Mouse (Mus musculus): ENCODE measurements around the gene Ugt1a8. TPM values are rescaled to one million over a fixed set of nuclear protein-coding genes. Genes with fewer than 3 reads are reported as not detected.
"Not testable (repeated sequence)": the region's sequence is repeated elsewhere in the genome, so short reads cannot be mapped to it uniquely, and the experiment has no call there.

Gene Ugt1a8
- not detected in 2 replicates for polyA plus RNA-seq (2014; fragmentation: Nextera tagmentation; extraction: Ambion mirVana)

DNA sequence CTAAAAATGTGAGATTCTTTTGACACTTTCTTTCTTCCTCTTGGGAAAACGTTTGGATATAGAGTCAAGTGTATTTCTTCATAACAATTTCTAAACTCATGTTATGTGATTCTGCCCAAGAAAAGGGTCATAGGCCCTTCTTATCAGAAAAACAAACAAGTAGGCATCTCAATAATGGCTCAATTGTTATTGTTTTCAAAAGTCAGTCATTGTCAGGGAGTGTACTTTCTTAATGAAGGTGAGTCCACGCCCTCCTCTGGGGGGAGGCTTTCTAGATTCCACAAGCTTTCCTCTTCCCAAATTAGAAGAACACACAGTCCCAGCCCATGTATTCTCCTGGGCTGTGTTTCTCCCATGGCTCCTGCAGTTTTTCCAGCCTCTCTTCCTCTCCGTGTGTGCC lies at the start of gene Ugt1a8:
Gene Ugt1a8 (plus strand): TSS at position 301 of the 400 bp plus-strand sequence.
- Histone ChIP-seq H3K4me2 (replicated peaks) (no peak within 1 kb of the TSS), H3K4me3 (replicated peaks; ENCODE audit: low read length) (no peak within 1 kb of the TSS), H3K4me1 (replicated peaks; ENCODE audit: control insufficient read depth, insufficient read depth, low read length) (no peaks in the 10 kb centered on the region), H3K36me3 (replicated peaks; ENCODE audit: control insufficient read depth, insufficient read depth) (no peaks in the 10 kb centered on the region), H3K27me3 (ENCODE audit: control insufficient read depth, insufficient read depth, low read length) (no peaks in the 10 kb centered on the region), H3K27ac (no peak within 1 kb of the TSS), H3K9ac (no peak within 1 kb of the TSS), H3K9me3 (ENCODE audit: control insufficient read depth, low read length) (no peaks in the 10 kb centered on the region)
- WGBS = 85% methylated on average over 3 of the region's 3 CpGs
- ATAC-seq (ENCODE audit: low FRiP score) (no peak), DNase-seq (ENCODE audit: low spot score) (no peak)

DNA sequence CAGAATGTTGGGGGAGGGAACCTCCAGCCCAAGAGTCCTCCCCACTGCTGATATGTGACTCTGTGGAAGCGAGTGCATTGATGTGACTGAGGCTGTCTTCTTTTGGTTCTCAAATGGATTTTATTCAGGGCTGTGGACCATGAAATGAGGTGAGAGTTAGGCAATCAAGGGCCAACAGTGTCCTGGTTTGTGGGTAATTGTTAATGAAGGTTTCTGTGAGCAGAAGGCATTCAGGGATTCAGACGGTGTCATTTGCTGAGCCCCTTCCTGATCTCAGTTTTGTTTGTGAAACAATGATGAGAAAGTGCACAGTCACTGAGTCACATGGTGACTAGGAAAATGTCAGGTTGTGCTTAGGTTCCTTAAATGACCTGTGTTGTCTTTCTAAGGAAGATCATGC lies 44.6 kb upstream of the Ugt1a8 start:
- not testable (repeated sequence) for H3K36me3 ChIP-seq (replicated peaks; ENCODE audit: control insufficient read depth, insufficient read depth); H3K9ac ChIP-seq; H3K4me3 ChIP-seq (replicated peaks; ENCODE audit: low read length); H3K27me3 ChIP-seq (ENCODE audit: control insufficient read depth, insufficient read depth, low read length); H3K4me2 ChIP-seq (replicated peaks); H3K27ac ChIP-seq; H3K4me1 ChIP-seq (replicated peaks; ENCODE audit: control insufficient read depth, insufficient read depth, low read length); H3K9me3 ChIP-seq (ENCODE audit: control insufficient read depth, low read length); DNase-seq (ENCODE audit: low spot score); ATAC-seq (ENCODE audit: low FRiP score)
- WGBS = 25% methylated on average over 1 of the region's 2 CpGs

DNA sequence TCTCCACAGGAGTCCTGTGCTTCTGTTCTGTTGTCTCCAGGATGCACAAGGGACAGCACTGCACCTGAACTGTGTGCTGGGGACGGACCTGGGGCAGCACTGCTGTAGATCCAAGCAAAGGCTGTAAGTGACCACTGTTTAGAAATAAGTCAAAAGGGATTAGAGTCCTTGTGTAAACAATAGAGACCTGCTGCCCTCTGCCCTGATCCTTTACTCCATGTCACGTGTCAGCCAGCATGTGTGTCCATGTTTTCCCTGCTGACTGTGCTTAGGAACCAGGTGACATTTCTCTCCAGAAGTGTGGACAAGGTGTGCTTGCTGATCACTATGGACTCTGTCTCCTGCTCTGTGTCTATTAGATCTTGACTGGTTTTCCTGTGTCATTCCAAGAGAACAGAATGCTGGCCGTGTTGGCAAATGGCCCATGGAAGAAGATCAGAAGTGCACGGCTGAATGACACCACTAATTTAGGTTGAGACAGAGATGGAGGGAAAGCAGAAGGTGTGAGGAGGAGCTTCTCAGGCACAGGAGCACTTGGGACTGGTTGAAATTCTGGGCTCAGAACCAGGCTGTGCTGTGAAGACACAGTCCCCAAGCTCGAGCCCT lies 42.7 kb upstream of the Ugt1a8 start:
- WGBS = 87% methylated on average over 3 of the region's 5 CpGs
- H3K4me3 ChIP-seq (replicated peaks; ENCODE audit: low read length); H3K36me3 ChIP-seq (replicated peaks; ENCODE audit: control insufficient read depth, insufficient read depth); H3K27me3 ChIP-seq (ENCODE audit: control insufficient read depth, insufficient read depth, low read length); DNase-seq (ENCODE audit: low spot score); H3K9ac ChIP-seq; H3K4me2 ChIP-seq (replicated peaks); H3K4me1 ChIP-seq (replicated peaks; ENCODE audit: control insufficient read depth, insufficient read depth, low read length); ATAC-seq (ENCODE audit: low FRiP score); H3K27ac ChIP-seq; H3K9me3 ChIP-seq (ENCODE audit: control insufficient read depth, low read length): not testable (repeated sequence)

DNA sequence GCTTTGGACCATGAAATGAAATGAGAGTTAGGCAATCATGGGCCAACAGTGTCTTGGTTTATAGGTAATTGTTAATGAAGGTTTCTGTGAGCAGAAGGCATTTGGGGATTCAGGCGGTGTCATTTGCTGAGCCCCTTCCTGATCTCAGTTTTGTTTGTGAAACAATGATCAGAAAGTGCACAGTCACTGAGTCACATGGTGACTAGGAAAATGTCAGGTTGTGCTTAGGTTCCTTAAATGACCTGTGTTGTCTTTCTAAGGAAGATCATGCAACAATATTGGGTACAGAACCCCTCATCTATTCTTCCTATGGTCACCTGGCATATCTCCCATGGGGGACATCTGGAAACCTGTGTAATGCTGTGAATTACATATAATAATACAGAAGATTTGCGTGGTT lies 40.2 kb upstream of the Ugt1a8 start:
- not testable (repeated sequence) for H3K27ac ChIP-seq; H3K36me3 ChIP-seq (replicated peaks; ENCODE audit: control insufficient read depth, insufficient read depth); H3K9ac ChIP-seq; H3K9me3 ChIP-seq (ENCODE audit: control insufficient read depth, low read length); H3K4me3 ChIP-seq (replicated peaks; ENCODE audit: low read length); H3K4me2 ChIP-seq (replicated peaks); H3K27me3 ChIP-seq (ENCODE audit: control insufficient read depth, insufficient read depth, low read length); ATAC-seq (ENCODE audit: low FRiP score); DNase-seq (ENCODE audit: low spot score); H3K4me1 ChIP-seq (replicated peaks; ENCODE audit: control insufficient read depth, insufficient read depth, low read length)
- 84% methylated on average over 2 of the region's 2 CpGs for WGBS

DNA sequence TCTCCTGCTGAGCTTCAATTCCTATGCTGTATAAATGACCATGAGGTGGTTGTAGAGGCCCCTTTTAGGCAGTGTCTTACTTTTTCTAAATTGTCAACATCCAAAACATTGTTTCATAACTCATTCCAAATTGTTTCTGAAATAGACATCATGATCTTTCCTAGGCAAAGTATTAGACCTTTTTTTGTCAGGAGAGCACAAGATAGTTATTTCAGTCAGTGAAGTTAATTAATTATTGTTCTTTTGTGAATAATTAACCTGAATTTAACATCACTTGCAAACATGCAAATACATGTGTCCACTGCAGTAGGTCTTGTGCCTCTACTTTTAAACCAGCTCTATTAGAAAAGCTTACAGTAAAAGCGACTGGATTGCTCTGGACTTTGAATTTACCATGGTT lies 32.5 kb upstream of the Ugt1a8 start, which contains the start of gene Ugt1a10:
Gene Ugt1a10 (plus strand): TSS at position 301 of the 400 bp plus-strand sequence.
- ATAC-seq (ENCODE audit: low FRiP score) (no peak), DNase-seq (ENCODE audit: low spot score) (no peak)
- no peak within 1 kb of the TSS for H3K9ac ChIP-seq
- H3K4me2 ChIP-seq (replicated peaks) = no peak within 1 kb of the TSS
- no peak within 1 kb of the TSS for H3K27ac ChIP-seq
- no peaks in the 10 kb centered on the region for H3K27me3 ChIP-seq (ENCODE audit: control insufficient read depth, insufficient read depth, low read length)
- H3K4me1 ChIP-seq (replicated peaks; ENCODE audit: control insufficient read depth, insufficient read depth, low read length) = no peaks in the 10 kb centered on the region
- WGBS = 92% methylated on average over 1 of the region's 1 CpGs
- no peaks in the 10 kb centered on the region for H3K36me3 ChIP-seq (replicated peaks; ENCODE audit: control insufficient read depth, insufficient read depth)
- no peak within 1 kb of the TSS for H3K4me3 ChIP-seq (replicated peaks; ENCODE audit: low read length)
- H3K9me3 ChIP-seq (ENCODE audit: control insufficient read depth, low read length) = no peaks in the 10 kb centered on the region

DNA sequence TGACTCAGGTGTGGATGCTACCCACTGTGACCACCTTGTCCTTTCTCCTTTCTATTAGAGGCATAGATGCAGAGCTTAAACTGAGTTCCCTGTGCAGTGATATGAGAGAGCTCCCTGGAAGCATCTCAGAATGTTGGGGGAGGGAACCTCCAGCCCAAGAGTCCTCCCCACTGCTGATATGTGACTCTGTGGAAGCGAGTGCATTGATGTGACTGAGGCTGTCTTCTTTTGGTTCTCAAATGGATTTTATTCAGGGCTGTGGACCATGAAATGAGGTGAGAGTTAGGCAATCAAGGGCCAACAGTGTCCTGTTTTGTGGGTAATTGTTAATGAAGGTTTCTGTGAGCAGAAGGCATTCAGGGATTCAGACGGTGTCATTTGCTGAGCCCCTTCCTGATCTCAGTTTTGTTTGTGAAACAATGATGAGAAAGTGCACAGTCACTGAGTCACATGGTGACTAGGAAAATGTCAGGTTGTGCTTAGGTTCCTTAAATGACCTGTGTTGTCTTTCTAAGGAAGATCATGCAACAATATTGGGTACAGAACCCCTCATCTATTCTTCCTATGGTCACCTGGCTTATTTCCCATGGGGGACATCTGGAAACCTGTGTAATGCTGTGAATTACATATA lies 21.0 kb upstream of the Ugt1a8 start:
- not testable (repeated sequence) for H3K9me3 ChIP-seq (ENCODE audit: control insufficient read depth, low read length); ATAC-seq (ENCODE audit: low FRiP score); H3K27ac ChIP-seq; H3K36me3 ChIP-seq (replicated peaks; ENCODE audit: control insufficient read depth, insufficient read depth); H3K4me3 ChIP-seq (replicated peaks; ENCODE audit: low read length); H3K27me3 ChIP-seq (ENCODE audit: control insufficient read depth, insufficient read depth, low read length); H3K4me2 ChIP-seq (replicated peaks); H3K4me1 ChIP-seq (replicated peaks; ENCODE audit: control insufficient read depth, insufficient read depth, low read length); H3K9ac ChIP-seq; DNase-seq (ENCODE audit: low spot score)
- 73% methylated on average over 1 of the region's 2 CpGs for WGBS

DNA sequence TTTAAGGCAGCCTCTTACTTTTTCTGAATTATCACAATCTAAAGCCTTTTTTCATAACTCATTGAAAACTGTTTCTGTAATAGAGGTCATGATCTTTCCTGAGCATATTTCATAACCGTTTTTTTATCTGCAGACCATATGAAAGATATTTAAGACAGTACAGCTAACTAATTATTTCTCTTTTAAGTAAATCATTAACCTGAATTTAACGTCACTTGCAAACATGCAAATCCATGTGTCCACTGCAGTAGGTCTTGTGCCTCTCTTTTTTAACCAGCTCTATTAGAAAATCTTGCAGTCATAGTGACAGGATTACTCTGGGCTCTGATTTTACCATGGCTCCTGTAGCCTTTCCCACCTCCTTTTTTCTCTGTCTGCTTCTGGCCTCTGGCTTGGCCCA lies 17.1 kb upstream of the Ugt1a8 start, which contains the start of gene Ugt1a9:
Gene Ugt1a9 (plus strand): TSS at position 306 of the 400 bp plus-strand sequence.
- Histone ChIP-seq H3K9me3 (ENCODE audit: control insufficient read depth, low read length) (no peaks in the 10 kb centered on the region), H3K4me2 (replicated peaks) (no peak within 1 kb of the TSS), H3K27me3 (ENCODE audit: control insufficient read depth, insufficient read depth, low read length) (no peaks in the 10 kb centered on the region), H3K9ac (no peak within 1 kb of the TSS), H3K27ac (no peak within 1 kb of the TSS), H3K4me1 (replicated peaks; ENCODE audit: control insufficient read depth, insufficient read depth, low read length) (no peaks in the 10 kb centered on the region), H3K36me3 (replicated peaks; ENCODE audit: control insufficient read depth, insufficient read depth) (no peaks in the 10 kb centered on the region), H3K4me3 (replicated peaks; ENCODE audit: low read length) (no peak within 1 kb of the TSS)
- 82% methylated on average over 2 of the region's 2 CpGs for WGBS
- ATAC-seq (ENCODE audit: low FRiP score) = no peak
- no peak for DNase-seq (ENCODE audit: low spot score)

DNA sequence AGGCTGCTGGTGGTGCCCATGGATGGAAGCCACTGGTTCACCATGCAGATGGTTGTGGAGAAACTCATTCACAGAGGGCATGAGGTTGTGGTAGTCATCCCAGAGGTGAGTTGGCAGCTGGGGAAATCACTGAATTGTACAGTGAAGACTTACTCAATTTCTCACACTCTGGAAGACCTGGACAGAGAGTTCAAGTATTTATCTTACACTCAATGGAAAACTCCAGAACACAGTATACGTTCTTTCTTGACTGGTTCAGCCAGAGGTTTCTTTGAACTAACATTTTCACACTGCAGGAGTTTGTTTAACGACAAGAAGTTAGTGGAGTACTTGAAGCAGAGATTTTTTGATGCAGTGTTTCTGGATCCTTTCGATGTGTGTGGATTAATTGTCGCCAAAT lies 16.7 kb upstream of the Ugt1a8 start:
- Histone ChIP-seq H3K9me3 (ENCODE audit: control insufficient read depth, low read length) (no peaks in the 10 kb centered on the region), H3K9ac (no peak overlapping the region), H3K27me3 (ENCODE audit: control insufficient read depth, insufficient read depth, low read length) (no peaks in the 10 kb centered on the region), H3K4me1 (replicated peaks; ENCODE audit: control insufficient read depth, insufficient read depth, low read length) (no peaks in the 10 kb centered on the region), H3K27ac (no peak overlapping the region), H3K36me3 (replicated peaks; ENCODE audit: control insufficient read depth, insufficient read depth) (no peaks in the 10 kb centered on the region), H3K4me3 (replicated peaks; ENCODE audit: low read length) (no peak overlapping the region), H3K4me2 (replicated peaks) (no peak overlapping the region)
- WGBS = 88% methylated on average over 4 of the region's 4 CpGs
- no peak for ATAC-seq (ENCODE audit: low FRiP score)
- no peak for DNase-seq (ENCODE audit: low spot score)

DNA sequence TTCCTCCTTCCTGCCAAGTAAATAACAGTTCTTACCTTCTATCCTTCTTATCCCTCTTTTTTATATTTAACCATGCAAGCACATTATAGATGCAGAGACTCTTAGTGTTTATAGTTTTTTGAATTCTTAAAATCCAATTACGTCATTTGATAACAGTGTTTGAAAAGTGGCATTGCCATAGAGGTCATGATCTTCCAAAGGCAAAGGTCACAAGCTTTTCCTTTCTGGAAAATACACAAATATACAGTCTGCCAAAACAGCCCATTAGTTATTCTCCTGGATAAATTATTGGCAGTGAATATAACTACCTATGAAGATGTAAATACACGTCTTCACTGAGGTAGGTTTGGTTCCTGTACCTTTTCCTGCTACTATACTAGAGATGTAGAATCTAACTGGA lies 13.1 kb upstream of the Ugt1a8 start:
- no peaks in the 10 kb centered on the region for H3K27me3 ChIP-seq (ENCODE audit: control insufficient read depth, insufficient read depth, low read length)
- no peak overlapping the region for H3K4me3 ChIP-seq (replicated peaks; ENCODE audit: low read length)
- WGBS = 93% methylated on average over 2 of the region's 2 CpGs
- no peaks in the 10 kb centered on the region for H3K4me1 ChIP-seq (replicated peaks; ENCODE audit: control insufficient read depth, insufficient read depth, low read length)
- DNase-seq (ENCODE audit: low spot score) (no peak), ATAC-seq (ENCODE audit: low FRiP score) (no peak)
- H3K9ac ChIP-seq = no peak overlapping the region
- no peak overlapping the region for H3K27ac ChIP-seq
- no peak overlapping the region for H3K4me2 ChIP-seq (replicated peaks)
- H3K9me3 ChIP-seq (ENCODE audit: control insufficient read depth, low read length) = no peaks in the 10 kb centered on the region
- H3K36me3 ChIP-seq (replicated peaks; ENCODE audit: control insufficient read depth, insufficient read depth) = no peaks in the 10 kb centered on the region

Measured in hindbrain, embryonic 14.5 days (tissue).